Mouse (Mus musculus) neural tube, embryonic 11.5 days (tissue): Measurements from ENCODE around the gene Hoxa2. TPM values are rescaled to one million over a fixed set of nuclear protein-coding genes. Genes with fewer than 3 reads are reported as not detected.

ENCODE experiments used
- ATAC-seq: fragments of 200-750 bp; cut with Nextera tagmentation; 2 replicates; pipeline ENCODE4 v1.8.0; 2017; ENCODE audit warnings: moderate number of reproducible peaks, mild to moderate bottlenecking, moderate TSS enrichment, moderate library complexity; ENCODE audit not compliant: insufficient read depth, low FRiP score, low TSS enrichment
- DNase-seq: peaks from one replicate; pipeline ENCODE4 v3.0.0-alpha.2; 2015; ENCODE audit warnings: low spot score
- H3K27ac ChIP-seq: fragments of 300-500 bp; sonication (generic); 2 replicates; pipeline ENCODE4 v1.5.1; 2014; ENCODE audit warnings: low read depth, mild to moderate bottlenecking, low read length
- H3K27me3 ChIP-seq: fragments of 300-500 bp; sonication (generic); 2 replicates; pipeline ENCODE4 v1.6.1; 2014; ENCODE audit warnings: mild to moderate bottlenecking, low read length, mixed read lengths; ENCODE audit not compliant: control insufficient read depth, insufficient read depth
- H3K36me3 ChIP-seq: fragments of 300-500 bp; sonication (generic); 2 replicates; pipeline ENCODE4 v1.6.1; 2014; ENCODE audit warnings: mild to moderate bottlenecking, low read length, moderate library complexity, mixed read lengths; ENCODE audit not compliant: control insufficient read depth, insufficient read depth
- H3K4me1 ChIP-seq: fragments of 300-500 bp; sonication (generic); 2 replicates; pipeline ENCODE4 v1.6.1; 2014; ENCODE audit warnings: low read length, mixed read lengths; ENCODE audit not compliant: control insufficient read depth, insufficient read depth
- H3K4me2 ChIP-seq: fragments of 300-500 bp; sonication (generic); 2 replicates; pipeline ENCODE4 v1.6.1; 2014; ENCODE audit warnings: low read depth, mild to moderate bottlenecking, moderate library complexity
- H3K4me3 ChIP-seq: fragments of 300-500 bp; sonication (generic); 2 replicates; pipeline ENCODE4 v1.5.1; 2014; ENCODE audit warnings: low read depth, low read length
- H3K9ac ChIP-seq: fragments of 300-500 bp; sonication (generic); 2 replicates; pipeline ENCODE4 v1.6.1; 2014; ENCODE audit warnings: mild to moderate bottlenecking, low read length
- H3K9me3 ChIP-seq: fragments of 300-500 bp; sonication (generic); 2 replicates; pipeline ENCODE4 v1.6.1; 2016; ENCODE audit warnings: low read length; ENCODE audit not compliant: control insufficient read depth
- WGBS: fragments of 180-500 bp; shearing (Covaris S2); extraction: QIAGEN DNeasy Blood & Tissue Kit; methylation state at CpG from one replicate; pipeline ENCODE4 v1.1.7; 2014; 5-methylcytosine and 5-hydroxymethylcytosine counted together
- polyA plus RNA-seq: library from polyadenylated mRNA; unstranded; fragments of >200 nt; fragmentation: Nextera tagmentation; extraction: Ambion mirVana; gene quantifications from 2 replicates; pipeline ENCODE4 v1.2.1, GENCODE M21; 2014

Gene Hoxa2
- polyA plus RNA-seq, 1 experiment from 2014 or later: 37.5 TPM

DNA sequence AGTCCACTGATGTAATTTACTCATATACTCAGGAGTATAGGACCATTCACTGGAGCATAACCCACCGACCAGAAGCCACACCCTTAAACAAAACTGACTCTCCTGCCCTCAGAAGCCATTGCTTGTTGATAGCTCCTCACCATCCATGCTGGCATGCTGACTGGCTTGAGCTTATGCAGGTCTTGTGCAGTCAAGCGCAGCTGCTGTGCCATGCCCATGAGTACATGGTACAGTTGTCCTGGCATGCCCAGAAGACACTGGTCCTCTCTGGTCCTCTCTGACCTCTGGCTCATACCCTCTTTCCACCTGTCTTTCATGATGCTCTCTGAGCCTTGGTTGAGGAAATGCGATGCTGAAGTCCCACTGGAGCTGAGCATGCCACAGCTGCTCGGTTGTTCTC lies 41.0 kb downstream of the Hoxa2 start:
- WGBS: 83% methylated on average over 4 of the region's 4 CpGs
- Histone ChIP-seq H3K27ac (no peak overlapping the region), H3K27me3 (no peaks in the 10 kb centered on the region), H3K4me1 (peaks cover 16% of the 10 kb centered on the region), H3K36me3 (no peaks in the 10 kb centered on the region), H3K9me3 (no peaks in the 10 kb centered on the region), H3K9ac (no peak overlapping the region), H3K4me2 (no peak overlapping the region), H3K4me3 (no peak overlapping the region)
- ATAC-seq: no peak
- no peak for DNase-seq

GRCm38 (mm10) chr6:52121173-52121572 lies 43.5 kb downstream of the Hoxa2 start:
- no peaks in the 10 kb centered on the region for H3K9me3 ChIP-seq
- H3K4me2 ChIP-seq: no peak overlapping the region
- 56% methylated on average over 3 of the region's 3 CpGs for WGBS
- H3K4me1 ChIP-seq: peaks cover 20% of the 10 kb centered on the region
- H3K4me3 ChIP-seq: no peak overlapping the region
- H3K36me3 ChIP-seq: no peaks in the 10 kb centered on the region
- H3K27ac ChIP-seq: no peak overlapping the region
- H3K27me3 ChIP-seq: no peaks in the 10 kb centered on the region
- ATAC-seq (no peak), DNase-seq (no peak)
- no peak overlapping the region for H3K9ac ChIP-seq

GRCm38 (mm10) chr6:52118903-52119635 lies 45.6 kb downstream of the Hoxa2 start:
- no peaks in the 10 kb centered on the region for H3K36me3 ChIP-seq
- H3K27me3 ChIP-seq: no peaks in the 10 kb centered on the region
- H3K4me2 ChIP-seq: peak overlapping the region; percentile 20
- H3K9me3 ChIP-seq: no peaks in the 10 kb centered on the region
- WGBS: 14% methylated on average over 6 of the region's 6 CpGs
- H3K4me1 ChIP-seq: peaks cover 20% of the 10 kb centered on the region
- no peak overlapping the region for H3K9ac ChIP-seq
- peak overlapping the region; percentile 60; the same call in 1 of the 2 replicates for H3K27ac ChIP-seq
- ATAC-seq (peak; percentile 86), DNase-seq (peak; percentile 34)
- H3K4me3 ChIP-seq: no peak overlapping the region

GRCm38 (mm10) chr6:52115899-52116298 lies 48.7 kb downstream of the Hoxa2 start:
- Histone ChIP-seq H3K4me2 (no peak overlapping the region), H3K9me3 (no peaks in the 10 kb centered on the region)
- no peak for DNase-seq

More at GRCm38 (mm10) chr6:52115899-52116298, 48.7 kb downstream of the Hoxa2 start:
- H3K4me3 ChIP-seq: no peak overlapping the region
- H3K36me3 ChIP-seq: no peaks in the 10 kb centered on the region
- no peak for ATAC-seq
- no peak overlapping the region for H3K9ac ChIP-seq
- WGBS: 15% methylated on average over 5 of the region's 5 CpGs
- no peak overlapping the region for H3K27ac ChIP-seq
- H3K4me1 ChIP-seq: peaks cover 20% of the 10 kb centered on the region
- no peaks in the 10 kb centered on the region for H3K27me3 ChIP-seq

Other genes starting within 250 kb of the Hoxa2 start
- 70.1 and 71.8 TPM in 2 replicates for gene Skap2, start 152.3 kb downstream of the Hoxa2 start, polyA plus RNA-seq
- 8.0 and 9.3 TPM in 2 replicates for gene Hoxa1, start 6.5 kb downstream of the Hoxa2 start, polyA plus RNA-seq
- gene 5730596B20Rik, start 12.7 kb upstream of the Hoxa2 start, polyA plus RNA-seq: 4.1 and 4.5 TPM in 2 replicates
- gene Hoxa4, start 26.9 kb upstream of the Hoxa2 start, polyA plus RNA-seq: 10.2 and 11.7 TPM in 2 replicates
- gene Hoxa5, start 39.8 kb upstream of the Hoxa2 start, polyA plus RNA-seq: 53.4 and 56.5 TPM in 2 replicates
- gene Hoxa6, start 43.9 kb upstream of the Hoxa2 start, polyA plus RNA-seq: 16.0 and 18.8 TPM in 2 replicates
- gene Hoxa3, start 48.5 kb upstream of the Hoxa2 start, polyA plus RNA-seq: 20.2 TPM in 2 replicates
- not detected in 2 replicates for gene Gm28308, start 48.5 kb upstream of the Hoxa2 start, polyA plus RNA-seq
- 61.2 and 71.3 TPM in 2 replicates for gene Hoxa7, start 57.0 kb upstream of the Hoxa2 start, polyA plus RNA-seq
- gene Hoxa9, start 66.3 kb upstream of the Hoxa2 start, polyA plus RNA-seq: 98.8 and 105 TPM in 2 replicates
- 70.6 and 72.8 TPM in 2 replicates for gene Hoxa10, start 76.0 kb upstream of the Hoxa2 start, polyA plus RNA-seq
- 6.0 and 6.7 TPM in 2 replicates for gene Hoxa11, start 81.0 kb upstream of the Hoxa2 start, polyA plus RNA-seq
- 0.11 and 0.26 TPM in 2 replicates for gene Hoxa13, start 96.0 kb upstream of the Hoxa2 start, polyA plus RNA-seq
- 1.9 TPM in 2 replicates for gene Evx1, start 148.7 kb upstream of the Hoxa2 start, polyA plus RNA-seq